Mouse (Mus musculus) neural tube, embryonic 15.5 days (tissue): ENCODE measurements around the gene Upk3b. TPM values are rescaled to one million over a fixed set of nuclear protein-coding genes. Genes with fewer than 3 reads are reported as not detected.

Source experiments
- ATAC-seq: fragments of 200-750 bp; cut with Nextera tagmentation; 2 replicates; pipeline ENCODE4 v1.8.0; 2017; ENCODE audit warnings: mild to moderate bottlenecking, moderate TSS enrichment, moderate library complexity; ENCODE audit not compliant: low FRiP score
- H3K27ac ChIP-seq: fragments of 300-500 bp; sonication (generic); replicated peaks from 2 replicates; pipeline ENCODE4 v1.5.1; 2015; ENCODE audit warnings: mild to moderate bottlenecking, inconsistent platforms
- H3K27me3 ChIP-seq: fragments of 300-500 bp; sonication (generic); replicated peaks from 2 replicates; pipeline ENCODE4 v1.6.1; 2015; ENCODE audit warnings: inconsistent platforms
- H3K36me3 ChIP-seq: fragments of 300-500 bp; sonication (generic); 2 replicates; pipeline ENCODE4 v1.6.1; 2015; ENCODE audit warnings: inconsistent platforms
- H3K4me1 ChIP-seq: fragments of 300-500 bp; sonication (generic); 2 replicates; pipeline ENCODE4 v1.6.1; 2015; ENCODE audit warnings: inconsistent platforms
- H3K4me2 ChIP-seq: fragments of 300-500 bp; sonication (generic); 2 replicates; pipeline ENCODE4 v1.6.1; 2015; ENCODE audit warnings: inconsistent platforms, mild to moderate bottlenecking, moderate library complexity
- H3K4me3 ChIP-seq: fragments of 300-500 bp; sonication (generic); replicated peaks from 2 replicates; pipeline ENCODE4 v1.5.1; 2015; ENCODE audit warnings: mild to moderate bottlenecking, inconsistent platforms
- H3K9ac ChIP-seq: fragments of 300-500 bp; sonication (generic); replicated peaks from 2 replicates; pipeline ENCODE4 v1.6.1; 2015; ENCODE audit warnings: mild to moderate bottlenecking, inconsistent platforms
- H3K9me3 ChIP-seq: fragments of 300-500 bp; sonication (generic); replicated peaks from 2 replicates; pipeline ENCODE4 v1.6.1; 2016; ENCODE audit warnings: inconsistent platforms
- WGBS: fragments of 180-500 bp; shearing (Covaris S2); methylation state at CpG from one replicate; pipeline ENCODE4 v1.1.7; 2015; ENCODE audit warnings: mixed read lengths; 5-methylcytosine and 5-hydroxymethylcytosine counted together
- polyA plus RNA-seq: library from polyadenylated mRNA; unstranded; fragments of >200 nt; fragmentation: Nextera tagmentation; extraction: Ambion mirVana; gene quantifications from 2 replicates; pipeline ENCODE4 v1.2.1, GENCODE M21; 2015

Upk3b gene
- polyA plus RNA-seq, result 1.1 and 3.7 TPM in 2 replicates

DNA sequence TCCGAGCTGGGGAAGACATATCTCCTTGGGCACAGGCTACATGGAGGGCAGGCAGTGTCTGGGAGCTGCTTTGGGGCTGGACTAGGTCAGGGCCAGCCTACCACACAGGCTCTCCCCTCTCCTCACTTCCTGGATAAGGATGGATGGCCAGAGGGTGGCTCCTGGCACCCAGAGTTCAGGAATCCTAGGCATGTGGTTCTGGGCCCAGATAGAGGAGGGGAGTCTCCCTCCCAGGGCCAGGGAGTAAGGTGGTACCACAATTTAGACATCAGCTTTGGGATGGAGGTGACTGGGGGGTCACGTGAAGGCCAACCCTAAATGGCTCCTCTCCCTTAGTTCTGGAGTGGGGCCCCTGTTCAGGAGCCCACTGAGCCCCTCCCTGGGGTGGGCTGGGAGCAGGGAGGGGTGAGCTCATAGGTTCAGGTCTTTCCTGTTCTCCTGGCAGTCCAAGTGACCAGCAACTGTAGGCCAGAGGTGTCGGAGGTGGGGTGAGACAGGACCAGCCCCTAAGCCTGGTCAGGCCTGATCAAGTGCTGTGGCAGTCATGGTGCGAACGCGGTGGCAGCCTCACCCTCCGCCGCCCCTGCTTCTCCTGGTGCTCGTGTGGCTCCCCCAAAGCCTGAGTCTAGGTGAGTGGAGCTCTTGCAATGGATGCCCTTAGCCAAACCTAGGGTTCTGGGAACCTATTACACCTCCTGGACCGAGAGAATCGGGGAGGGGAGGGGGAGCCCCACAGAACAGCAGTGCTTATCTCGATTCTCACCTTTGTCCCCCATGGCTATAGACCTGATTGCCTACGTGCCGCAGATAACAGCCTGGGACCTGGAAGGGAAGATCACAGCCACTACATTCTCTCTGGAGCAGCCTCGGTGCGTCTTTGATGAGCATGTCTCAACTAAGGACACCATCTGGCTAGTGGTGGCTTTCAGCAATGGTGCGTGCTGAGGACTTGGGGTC, at the start of gene Upk3b:
Gene Upk3b, plus strand, starts transcription at position 239 of the 957 bp plus-strand sequence.
- 89% methylated on average over 17 of the region's 17 CpGs for WGBS
- H3K4me2 ChIP-seq, result no peak within 1 kb of the TSS

DNA sequence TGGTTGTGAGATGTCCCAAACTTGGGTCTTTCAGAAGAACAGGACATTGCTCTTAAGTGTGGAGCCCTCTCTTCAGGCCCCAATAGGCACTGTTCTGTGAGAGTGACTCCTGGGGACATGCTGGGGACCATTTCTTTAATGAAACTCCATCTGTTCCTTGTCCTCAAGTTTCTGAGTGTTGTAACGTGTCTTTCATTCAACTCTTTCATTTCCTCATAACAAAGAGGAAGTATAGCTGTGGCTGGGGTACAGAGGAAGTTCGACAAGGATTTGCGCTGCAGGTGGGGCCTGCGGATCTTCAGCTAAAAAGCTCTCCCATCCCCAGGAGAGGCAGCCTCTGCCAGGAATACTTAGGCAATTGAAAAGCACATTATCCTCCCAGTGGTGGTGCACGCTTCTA, 47.7 kb upstream of the Upk3b start:
- Histone ChIP-seq H3K27ac (no peak overlapping the region), H3K4me3 (no peak overlapping the region), H3K36me3 (no peaks in the 10 kb centered on the region), H3K9me3 (no peaks in the 10 kb centered on the region), H3K9ac (no peak overlapping the region), H3K27me3 (no peaks in the 10 kb centered on the region), H3K4me1 (peaks cover 5% of the 10 kb centered on the region), H3K4me2 (no peak overlapping the region)
- WGBS, result 81% methylated on average over 5 of the region's 5 CpGs
- no peak for ATAC-seq

More for the DNA sequence above, at the start of gene Upk3b:
- Histone ChIP-seq H3K4me3 (no peak within 1 kb of the TSS), H3K9ac (no peak within 1 kb of the TSS), H3K27ac (no peak within 1 kb of the TSS), H3K27me3 (no peaks in the 10 kb centered on the region), H3K9me3 (no peaks in the 10 kb centered on the region), H3K36me3 (no peaks in the 10 kb centered on the region), H3K4me1 (no peaks in the 10 kb centered on the region)
- ATAC-seq, result no peak

- Histone ChIP-seq H3K4me3 (no peak overlapping the region), H3K27me3 (no peaks in the 10 kb centered on the region), H3K36me3 (peaks cover 15% of the 10 kb centered on the region), H3K27ac (no peak overlapping the region), H3K9me3 (no peaks in the 10 kb centered on the region), H3K4me1 (peaks cover 26% of the 10 kb centered on the region), H3K4me2 (no peak overlapping the region), H3K9ac (no peak overlapping the region)
- 58% methylated on average over 5 of the region's 5 CpGs for WGBS
- ATAC-seq, result no peak
These were observed 44.8 kb upstream of the Upk3b start for GRCm38 (mm10) chr5:135993381-135993965.

DNA sequence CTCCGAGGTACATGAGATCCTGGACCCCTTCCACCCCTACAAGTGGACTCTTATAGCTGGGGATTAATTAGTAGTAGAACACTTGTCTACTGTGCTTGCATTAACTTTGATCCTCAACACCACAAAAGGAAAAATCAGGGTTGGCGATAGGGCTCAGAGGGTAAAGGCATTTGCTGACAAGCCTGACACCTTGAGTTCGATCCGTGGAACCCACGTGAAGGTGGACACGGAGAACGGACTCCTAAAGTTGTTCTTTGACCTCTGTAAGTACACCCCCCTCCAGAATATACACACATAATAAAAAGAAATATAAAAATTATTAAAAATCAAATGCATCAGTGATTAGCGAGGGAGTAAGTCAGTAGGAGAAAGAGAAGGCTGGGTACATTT, 44.0 kb upstream of the Upk3b start:
- Histone ChIP-seq H3K4me3 (peak overlapping the region; percentile 80; the same call in 1 of the 2 replicates), H3K27me3 (no peaks in the 10 kb centered on the region), H3K9me3 (no peaks in the 10 kb centered on the region), H3K36me3 (peaks cover 23% of the 10 kb centered on the region), H3K4me2 (0 out of 2 replicates have a peak overlapping the region, but pooled peaks have one; percentile 72), H3K27ac (no peak overlapping the region), H3K4me1 (peaks cover 26% of the 10 kb centered on the region), H3K9ac (no peak overlapping the region)
- ATAC-seq, result peak; percentile 9; the same call in 1 of the 2 replicates
- 66% methylated on average over 8 of the region's 8 CpGs for whole genome bisulfite sequencing

- Histone ChIP-seq H3K4me1 (peaks cover 26% of the 10 kb centered on the region), H3K27me3 (no peaks in the 10 kb centered on the region), H3K4me2 (peak within 1 kb of the TSS; percentile 72), H3K9me3 (no peaks in the 10 kb centered on the region), H3K4me3 (peak within 1 kb of the TSS; percentile 80), H3K9ac (peak within 1 kb of the TSS; percentile 85), H3K36me3 (peaks cover 28% of the 10 kb centered on the region), H3K27ac (peak within 1 kb of the TSS; percentile 87)
- WGBS, result under 1% methylated on average over 47 of the region's 47 CpGs
- peak; percentile 92 for ATAC-seq
These were observed 43.3 kb upstream of the Upk3b start, which contains the start of gene Dtx2 for GRCm38 (mm10) chr5:135994725-135995687. Dtx2 (plus strand) TSS chr5:135994800.

DNA sequence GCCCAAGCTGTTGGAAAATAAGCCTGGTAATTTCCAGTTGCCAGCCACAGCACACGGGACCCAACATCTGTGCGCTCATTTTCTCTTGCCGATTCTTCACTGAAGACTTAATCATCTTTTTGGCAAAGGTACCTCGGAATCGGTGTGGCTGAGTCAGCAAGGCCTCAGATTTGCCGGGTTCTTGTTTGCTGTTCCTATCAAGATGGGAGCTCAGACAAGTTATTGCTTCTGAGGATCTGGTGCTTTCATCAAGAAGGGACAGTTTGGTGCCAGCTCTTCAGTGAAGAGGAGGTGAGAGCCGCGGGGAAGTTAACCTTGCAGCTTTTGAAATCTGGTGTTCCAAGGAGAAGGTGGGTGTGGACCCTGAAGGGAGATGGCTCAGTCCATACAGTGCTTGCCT, 42.1 kb upstream of the Upk3b start:
- Histone ChIP-seq H3K4me3 (peak overlapping the region; percentile 80; the same call in 1 of the 2 replicates), H3K9me3 (no peaks in the 10 kb centered on the region), H3K4me1 (peaks cover 26% of the 10 kb centered on the region), H3K9ac (peak overlapping the region; percentile 17), H3K27ac (no peak overlapping the region), H3K36me3 (peaks cover 28% of the 10 kb centered on the region), H3K27me3 (no peaks in the 10 kb centered on the region), H3K4me2 (peak overlapping the region; percentile 72)
- 85% methylated on average over 8 of the region's 8 CpGs for WGBS
- no peak for ATAC-seq

DNA sequence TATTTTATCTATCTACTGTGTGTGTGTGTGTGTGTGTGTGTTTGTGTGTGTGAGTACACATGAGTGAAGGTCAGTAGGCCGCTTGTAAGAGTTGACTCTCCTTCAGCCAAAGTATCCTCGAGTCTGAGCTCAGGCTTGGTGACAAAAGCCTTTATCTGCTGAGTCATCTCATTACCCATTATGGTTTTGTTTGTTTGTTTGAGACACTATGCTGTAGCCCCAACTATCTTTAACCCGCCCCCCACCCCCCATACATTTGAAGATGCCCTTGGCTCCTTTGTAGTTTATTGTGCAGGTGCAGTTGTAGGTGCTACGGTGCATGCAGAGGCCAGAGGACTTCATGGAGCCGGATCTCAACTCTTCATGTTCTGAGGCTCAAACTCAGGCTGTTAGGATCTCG, 37.1 kb upstream of the Upk3b start:
- WGBS, result 95% methylated on average over 6 of the region's 6 CpGs
- Histone ChIP-seq H3K36me3 (peaks cover 33% of the 10 kb centered on the region), H3K27ac (no peak overlapping the region), H3K27me3 (no peaks in the 10 kb centered on the region), H3K9ac (no peak overlapping the region), H3K4me2 (no peak overlapping the region), H3K4me3 (no peak overlapping the region), H3K9me3 (no peaks in the 10 kb centered on the region), H3K4me1 (peaks cover 23% of the 10 kb centered on the region)
- ATAC-seq, result no peak

GRCm38 (mm10) chr5:136002325-136002724, 36.0 kb upstream of the Upk3b start:
- Histone ChIP-seq H3K4me1 (peaks cover 12% of the 10 kb centered on the region; the same call in 1 of the 2 replicates), H3K4me3 (no peak overlapping the region), H3K9me3 (no peaks in the 10 kb centered on the region), H3K36me3 (peaks cover 28% of the 10 kb centered on the region), H3K27me3 (no peaks in the 10 kb centered on the region), H3K4me2 (no peak overlapping the region), H3K27ac (no peak overlapping the region), H3K9ac (no peak overlapping the region)
- ATAC-seq, result no peak
- WGBS, result 88% methylated on average over 2 of the region's 2 CpGs

DNA sequence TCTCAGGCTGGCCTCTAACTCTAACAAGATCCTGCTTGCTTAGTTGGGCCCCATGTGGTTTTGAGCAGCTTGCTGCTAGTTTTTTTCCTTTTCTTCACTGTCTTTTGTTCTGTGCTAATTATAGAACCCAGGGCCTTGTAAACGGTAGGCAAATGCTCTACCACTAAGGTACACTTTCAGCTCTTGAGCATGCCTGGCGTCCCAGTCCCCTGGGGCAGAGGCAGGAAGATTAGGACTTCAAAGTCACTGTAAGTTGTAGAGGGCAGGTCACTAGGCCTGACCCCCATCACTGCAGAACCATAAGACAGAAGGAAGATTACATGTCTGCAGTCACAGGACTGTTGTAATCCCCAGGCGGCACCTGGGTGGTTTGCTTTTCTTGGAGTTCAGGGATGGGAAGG, 35.5 kb upstream of the Upk3b start:
- Histone ChIP-seq H3K9ac (no peak overlapping the region), H3K4me1 (peaks cover 9% of the 10 kb centered on the region; the same call in 1 of the 2 replicates), H3K4me2 (no peak overlapping the region), H3K4me3 (no peak overlapping the region), H3K27me3 (no peaks in the 10 kb centered on the region), H3K27ac (no peak overlapping the region), H3K9me3 (no peaks in the 10 kb centered on the region), H3K36me3 (peaks cover 24% of the 10 kb centered on the region)
- ATAC-seq, result no peak
- 32% methylated on average over 3 of the region's 3 CpGs for WGBS

GRCm38 (mm10) chr5:136004537-136004936, 33.8 kb upstream of the Upk3b start:
- H3K36me3 ChIP-seq, result peaks cover 8% of the 10 kb centered on the region
- no peaks in the 10 kb centered on the region for H3K27me3 ChIP-seq
- no peak overlapping the region for H3K9ac ChIP-seq
- 81% methylated on average over 4 of the region's 4 CpGs for WGBS
- ATAC-seq, result no peak
- H3K4me1 ChIP-seq, result peaks cover 9% of the 10 kb centered on the region; the same call in 1 of the 2 replicates
- H3K9me3 ChIP-seq, result no peaks in the 10 kb centered on the region
- H3K4me3 ChIP-seq, result no peak overlapping the region
- no peak overlapping the region for H3K27ac ChIP-seq
- H3K4me2 ChIP-seq, result no peak overlapping the region

GRCm38 (mm10) chr5:136007745-136008144, 30.6 kb upstream of the Upk3b start:
- Histone ChIP-seq H3K4me2 (no peak overlapping the region), H3K9ac (no peak overlapping the region), H3K36me3 (peaks cover 30% of the 10 kb centered on the region), H3K4me3 (no peak overlapping the region), H3K9me3 (no peaks in the 10 kb centered on the region), H3K27me3 (no peaks in the 10 kb centered on the region), H3K4me1 (peaks cover 9% of the 10 kb centered on the region; the same call in 1 of the 2 replicates), H3K27ac (no peak overlapping the region)
- WGBS, result 81% methylated on average over 7 of the region's 7 CpGs
- no peak for ATAC-seq
